Mouse (Mus musculus): ENCODE measurements around the gene Krt8.

DNA sequence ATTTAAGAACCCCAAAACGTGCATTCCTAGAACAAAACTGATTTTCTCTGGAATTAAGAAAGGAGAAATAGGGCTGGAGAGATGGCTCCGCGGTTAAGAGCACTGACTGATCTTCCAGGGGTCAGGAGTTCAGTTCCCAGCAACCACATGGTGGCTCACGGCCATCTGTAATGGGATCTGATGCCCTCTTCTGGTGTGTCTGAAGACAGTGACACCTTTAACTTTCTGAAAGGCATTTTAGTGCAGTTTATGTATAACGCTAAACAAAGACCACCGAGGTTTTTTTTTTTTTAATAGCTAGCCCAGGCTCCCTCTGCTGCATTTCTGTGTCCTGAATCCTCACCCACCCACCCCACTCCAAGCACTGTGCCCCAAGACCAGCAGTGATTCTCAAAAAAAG, 19.5 kb downstream of the Krt8 start:
- TF ChIP-seq TAL1 (IDR thresholded peaks at IDR 0.05; ENCODE audit: low read length), result no peak
- no peak for TF ChIP-seq GATA1 (IDR thresholded peaks at IDR 0.05; ENCODE audit: low read length)
